Comparison of ENCODE assay signal across 14 mouse cellular contexts in genomic region chr7:110646611-110647407, GRCm38 (mm10). TPM values are rescaled to one million over a fixed set of nuclear protein-coding genes. Genes with fewer than 3 reads are reported as not detected.
"Had no signal": no experiment of that assay in that cellular context is flagged by ENCODE, and none has a peak within 500 bp of the region (broad histone marks: within the 10 kb centered on the region; RNA-seq: fewer than 3 reads in every experiment).

No protein-coding gene starts in this region.

- ATAC-seq: inflammation-experienced regulatory T-cells, adult 6 months had no signal

- H3K4me1 ChIP-seq: liver, embryonic 15.5 days; neural tube, embryonic 15.5 days had no signal

- DNase-seq: kidney, adult 8-10 months; layer of hippocampus, adult 9-11 months; layer of hippocampus, postnatal 36 days; lung, embryonic 14.5 days; lung, postnatal 36 days; midbrain, embryonic 14.5 days; thymus, adult 2 months; thymus, postnatal 25 days had no signal

- H3K9ac ChIP-seq: limb, embryonic 15.5 days; liver, embryonic 15.5 days; lung, embryonic 14.5 days; neural tube, embryonic 15.5 days had no signal

- H3K27ac ChIP-seq: limb, embryonic 15.5 days; liver, embryonic 15.5 days; midbrain, embryonic 10.5 days; neural tube, embryonic 15.5 days had no signal

- H3K4me3 ChIP-seq: limb, embryonic 15.5 days; liver, embryonic 15.5 days; midbrain, embryonic 10.5 days; myocyte; neural tube, embryonic 15.5 days had no signal

- H3K9me3 ChIP-seq: limb, embryonic 15.5 days; liver, embryonic 15.5 days; neural tube, embryonic 15.5 days had no signal

- H3K4me2 ChIP-seq: limb, embryonic 15.5 days; liver, embryonic 15.5 days; lung, embryonic 14.5 days; neural tube, embryonic 15.5 days had no signal

- H3K27me3 ChIP-seq: limb, embryonic 15.5 days; liver, embryonic 15.5 days; neural tube, embryonic 15.5 days had no signal

- H3K36me3 ChIP-seq: limb, embryonic 15.5 days; liver, embryonic 15.5 days; midbrain, embryonic 10.5 days; neural tube, embryonic 15.5 days had no signal

RNA-seq across cellular contexts. Expression of gene Adm, which starts 19.3 kb away (rescaled TPM):
- polyA plus RNA-seq: inflammation-experienced regulatory T-cells, adult 6 months had no signal
